In the genomic region with DNA sequence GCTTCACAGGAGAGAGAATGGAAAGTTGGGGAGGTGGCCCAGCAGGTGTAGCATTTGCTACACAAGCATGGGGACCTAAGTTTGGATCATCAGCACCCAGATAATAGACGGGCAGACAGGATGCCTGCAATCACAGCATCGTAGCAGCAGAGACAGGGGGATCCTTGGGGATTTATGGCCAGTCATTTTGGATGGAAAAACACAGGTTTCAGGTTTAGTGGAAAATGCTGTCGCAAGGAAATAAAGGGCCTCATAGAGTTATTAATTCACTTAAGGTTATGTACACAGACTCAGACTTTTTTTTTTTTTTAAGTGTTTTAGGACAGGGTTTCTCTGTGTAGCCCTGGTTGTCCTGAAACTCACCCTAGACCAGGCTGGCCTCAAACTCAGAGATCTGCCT, we compare ENCODE assay signal across 37 mouse cellular contexts. TPM values are rescaled to one million over a fixed set of nuclear protein-coding genes. Genes with fewer than 3 reads are reported as not detected.
"Had no signal": no experiment of that assay in that cellular context is flagged by ENCODE, and none has a peak within 500 bp of the region (broad histone marks: within the 10 kb centered on the region; RNA-seq: fewer than 3 reads in every experiment).

No protein-coding gene starts in this region.

- H3K9ac ChIP-seq: heart, embryonic 13.5 days; heart, embryonic 15.5 days; hindbrain, embryonic 12.5 days; hindbrain, embryonic 14.5 days; kidney, embryonic 15.5 days; limb, embryonic 13.5 days; limb, embryonic 15.5 days; liver, embryonic 12.5 days; liver, embryonic 14.5 days had no signal

- H3K27ac ChIP-seq: gastrocnemius, adult 2 months; heart, adult 2 months; heart, embryonic 13.5 days; heart, embryonic 15.5 days; hindbrain, embryonic 10.5 days; hindbrain, embryonic 12.5 days; hindbrain, embryonic 14.5 days; kidney, embryonic 15.5 days; kidney, postnatal 0 days; limb, embryonic 13.5 days; limb, embryonic 15.5 days; liver, embryonic 12.5 days; liver, embryonic 14.5 days had no signal

- ATAC-seq: hindbrain, embryonic 16.5 days; intestine, embryonic 16.5 days; liver, embryonic 12.5 days had no signal

- H3K36me3 ChIP-seq: heart, embryonic 13.5 days; heart, embryonic 15.5 days; hindbrain, embryonic 10.5 days; hindbrain, embryonic 12.5 days; kidney, embryonic 15.5 days; limb, embryonic 13.5 days; limb, embryonic 15.5 days; liver, embryonic 12.5 days had no signal

- H3K27me3 ChIP-seq: heart, embryonic 13.5 days; heart, embryonic 15.5 days; hindbrain, embryonic 12.5 days; kidney, embryonic 15.5 days; limb, embryonic 13.5 days; limb, embryonic 15.5 days; liver, embryonic 12.5 days had no signal

- H3K9me3 ChIP-seq: heart, embryonic 13.5 days; heart, embryonic 15.5 days; hindbrain, embryonic 10.5 days; hindbrain, embryonic 12.5 days; kidney, embryonic 15.5 days; limb, embryonic 13.5 days; limb, embryonic 15.5 days; liver, embryonic 12.5 days had no signal

- DNase-seq: gastrocnemius, adult 2 months; gastrocnemius, postnatal 10 days; gastrocnemius, postnatal 25 days; heart, adult 2 months; heart, postnatal 14 days; heart, postnatal 4 days; kidney, adult 11 months; kidney, adult 2 months; kidney, adult 9 months; kidney, postnatal 14 days; kidney, postnatal 36 days; layer of hippocampus, adult 9-11 months; layer of hippocampus, postnatal 36 days; left cerebral cortex, postnatal 4 days had no signal

- H3K4me3 ChIP-seq: gastrocnemius, adult 2 months; heart, adult 2 months; heart, embryonic 13.5 days; heart, embryonic 15.5 days; hindbrain, embryonic 10.5 days; hindbrain, embryonic 12.5 days; kidney, embryonic 15.5 days; limb, embryonic 13.5 days; limb, embryonic 15.5 days; liver, embryonic 12.5 days had no signal

- H3K4me2 ChIP-seq: heart, embryonic 13.5 days; heart, embryonic 15.5 days; hindbrain, embryonic 12.5 days; hindbrain, embryonic 14.5 days; kidney, embryonic 15.5 days; limb, embryonic 13.5 days; limb, embryonic 15.5 days; liver, embryonic 12.5 days had no signal

- H3K4me1 ChIP-seq: heart, embryonic 13.5 days; heart, embryonic 15.5 days; hindbrain, embryonic 10.5 days; hindbrain, embryonic 12.5 days; kidney, embryonic 15.5 days; limb, embryonic 13.5 days; limb, embryonic 15.5 days; liver, embryonic 12.5 days had no signal

RNA-seq across cellular contexts. Expression of a gene that starts 6.8 kb away (rescaled TPM):
- total RNA-seq: gastrocnemius, adult 2 months; gastrocnemius, postnatal 10 days; gastrocnemius, postnatal 4 days; granulocyte monocyte progenitor cell, adult 5-6 weeks; heart, adult 2 months; heart, postnatal 4 days; layer of hippocampus, postnatal 14 days; layer of hippocampus, postnatal 36 days had no signal
- polyA plus RNA-seq: hindbrain, embryonic 14.5 days; hindbrain, embryonic 16.5 days; kidney, embryonic 15.5 days; kidney, postnatal 0 days; limb, embryonic 11.5 days; liver, adult 2 months; liver, embryonic 12.5 days had no signal

RNA-seq across cellular contexts. Expression of a gene that starts 25.3 kb away (rescaled TPM):
- total RNA-seq: gastrocnemius, adult 2 months; gastrocnemius, postnatal 10 days; gastrocnemius, postnatal 25 days; gastrocnemius, postnatal 4 days; granulocyte monocyte progenitor cell, adult 5-6 weeks; heart, adult 2 months; heart, postnatal 14 days; heart, postnatal 4 days; liver, adult 2 months had no signal
- polyA plus RNA-seq: heart, adult 2 months; heart, embryonic 15.5 days; heart, postnatal 0 days; hindbrain, embryonic 10.5 days; hindbrain, embryonic 12.5 days; intestine, embryonic 14.5 days; intestine, embryonic 16.5 days; kidney, adult 2 months; kidney, embryonic 15.5 days; kidney, postnatal 0 days; large intestine, adult 2 months; limb, embryonic 11.5 days; limb, embryonic 13.5 days; limb, embryonic 15.5 days; liver, adult 2 months; liver, embryonic 12.5 days; liver, embryonic 14.5 days had no signal

RNA-seq across cellular contexts. Expression of a gene that starts 55.2 kb away (rescaled TPM):
- total RNA-seq: granulocyte monocyte progenitor cell, adult 5-6 weeks; left cerebral cortex, postnatal 25 days; liver, adult 2 months had no signal
- polyA plus RNA-seq: frontal cortex, adult 2 months; heart, embryonic 13.5 days; hindbrain, embryonic 10.5 days; hindbrain, embryonic 12.5 days; hindbrain, embryonic 14.5 days; hindbrain, embryonic 16.5 days; intestine, embryonic 14.5 days; intestine, embryonic 16.5 days; kidney, adult 2 months; kidney, embryonic 15.5 days; kidney, postnatal 0 days; limb, embryonic 11.5 days; limb, embryonic 13.5 days; limb, embryonic 15.5 days; liver, adult 2 months; liver, embryonic 12.5 days; liver, embryonic 14.5 days had no signal
